Mouse (Mus musculus) heart, adult 18-20 months (tissue): Measurements from ENCODE around the gene Park7. TPM values are rescaled to one million over a fixed set of nuclear protein-coding genes. Genes with fewer than 3 reads are reported as not detected.
A peak's percentile ranks its signal among the peaks of the same experiment; 100 is the strongest.

ENCODE experiments used
- DNase-seq, 2 experiments: peaks; one replicate each; pipeline ENCODE4 v3.0.0; 2021 to 2022; ENCODE audit warnings: mixed read lengths in 1 of 2
- long read RNA-seq, 2 experiments: library from polyadenylated mRNA; stranded (forward); transcript quantifications; one replicate each; pipeline ENCODE4 v2.0.0; 2021
- total RNA-seq, 2 experiments: library from RNA; stranded (reverse); gene quantifications; 2 replicates each; pipeline ENCODE4 v1.2.3; 2021

Gene Park7
- 100 to 1,000 TPM; 270 to 278 TPM for total RNA-seq
- long read RNA-seq, experiment 1, transcript Park7-207 (3 exons, 472 nt): minor isoform, 5 of 497 reads
- long read RNA-seq, experiment 1, transcript Park7-201 (7 exons, 908 nt): major isoform, 326 of 497 reads
- long read RNA-seq, experiment 1, partial matches to known transcripts: 9 of 497 reads
- long read RNA-seq, experiment 1, other reads (novel, unspliced or antisense): 155 of 497 reads
- long read RNA-seq, experiment 2, transcript Park7-207 (3 exons, 472 nt): minor isoform, 5 of 325 reads
- long read RNA-seq, experiment 2, transcript Park7-201 (7 exons, 908 nt): major isoform, 192 of 325 reads
- long read RNA-seq, experiment 2, partial matches to known transcripts: 7 of 325 reads
- long read RNA-seq, experiment 2, other reads (novel, unspliced or antisense): 120 of 325 reads

GRCm38 (mm10) chr4:150914290-150914733 is at the start of gene Park7, which contains the start of gene Tnfrsf9:
TSS of gene Park7 (minus strand) at chr4:150914437.
TSS of gene Tnfrsf9 (plus strand) at chr4:150914562.
- DNase-seq: peak; percentile 96 to 99

GRCm38 (mm10) chr4:150963711-150964110 is 49.5 kb upstream of the Park7 start:
- DNase-seq: peak in 1 of 2 experiments; percentile 11

GRCm38 (mm10) chr4:150962231-150962630 is 48.0 kb upstream of the Park7 start:
- DNase-seq: peak; percentile 50 to 65

GRCm38 (mm10) chr4:150958536-150958935 is 44.3 kb upstream of the Park7 start:
- DNase-seq: no peak

GRCm38 (mm10) chr4:150957106-150957458 is 42.8 kb upstream of the Park7 start:
- DNase-seq: no peak

DNA sequence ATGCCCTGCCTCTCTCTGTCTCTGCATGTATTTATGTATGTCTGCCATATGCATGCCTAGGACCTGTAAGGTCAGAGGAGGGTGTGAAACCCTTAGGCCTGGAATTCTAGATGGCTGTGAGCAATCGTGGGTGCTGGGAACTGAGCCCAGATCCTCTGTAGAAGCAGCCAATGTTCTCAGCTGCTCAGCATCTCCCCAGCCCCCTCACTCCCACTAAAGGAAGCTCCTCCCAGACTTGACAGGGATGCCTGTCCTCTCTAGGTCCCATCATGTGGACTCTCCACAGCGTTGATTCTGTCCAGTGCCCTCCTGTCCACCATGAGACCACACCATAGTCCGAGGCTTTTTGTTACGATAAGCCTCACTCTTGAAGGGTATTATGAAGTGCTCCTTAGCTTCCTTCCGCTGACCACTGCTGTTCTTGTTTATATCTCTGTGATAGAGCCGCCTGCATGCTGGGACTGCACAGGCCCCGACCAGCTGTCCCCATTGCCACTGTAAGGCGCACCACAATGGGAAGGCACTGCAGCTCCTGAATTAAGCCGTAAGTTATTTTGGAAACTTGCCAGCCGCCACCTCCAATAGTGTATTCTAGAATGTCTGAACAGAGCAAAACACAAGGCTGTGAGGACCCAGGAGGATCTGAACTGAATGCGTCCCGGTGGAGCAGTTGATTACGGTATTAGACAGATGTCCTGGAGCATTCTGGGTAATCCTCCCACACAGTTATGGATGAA is 42.3 kb upstream of the Park7 start:
- no peak for DNase-seq

GRCm38 (mm10) chr4:150950972-150951371 is 36.7 kb upstream of the Park7 start:
- DNase-seq: no peak

DNA sequence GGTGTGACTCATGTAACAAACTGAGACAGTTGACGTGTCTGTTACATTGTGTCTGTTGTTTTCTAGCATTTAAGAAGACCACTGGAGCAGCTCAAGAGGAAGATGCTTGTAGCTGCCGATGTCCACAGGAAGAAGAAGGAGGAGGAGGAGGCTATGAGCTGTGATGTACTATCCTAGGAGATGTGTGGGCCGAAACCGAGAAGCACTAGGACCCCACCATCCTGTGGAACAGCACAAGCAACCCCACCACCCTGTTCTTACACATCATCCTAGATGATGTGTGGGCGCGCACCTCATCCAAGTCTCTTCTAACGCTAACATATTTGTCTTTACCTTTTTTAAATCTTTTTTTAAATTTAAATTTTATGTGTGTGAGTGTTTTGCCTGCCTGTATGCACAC is 30.5 kb upstream of the Park7 start:
- DNase-seq: no peak

DNA sequence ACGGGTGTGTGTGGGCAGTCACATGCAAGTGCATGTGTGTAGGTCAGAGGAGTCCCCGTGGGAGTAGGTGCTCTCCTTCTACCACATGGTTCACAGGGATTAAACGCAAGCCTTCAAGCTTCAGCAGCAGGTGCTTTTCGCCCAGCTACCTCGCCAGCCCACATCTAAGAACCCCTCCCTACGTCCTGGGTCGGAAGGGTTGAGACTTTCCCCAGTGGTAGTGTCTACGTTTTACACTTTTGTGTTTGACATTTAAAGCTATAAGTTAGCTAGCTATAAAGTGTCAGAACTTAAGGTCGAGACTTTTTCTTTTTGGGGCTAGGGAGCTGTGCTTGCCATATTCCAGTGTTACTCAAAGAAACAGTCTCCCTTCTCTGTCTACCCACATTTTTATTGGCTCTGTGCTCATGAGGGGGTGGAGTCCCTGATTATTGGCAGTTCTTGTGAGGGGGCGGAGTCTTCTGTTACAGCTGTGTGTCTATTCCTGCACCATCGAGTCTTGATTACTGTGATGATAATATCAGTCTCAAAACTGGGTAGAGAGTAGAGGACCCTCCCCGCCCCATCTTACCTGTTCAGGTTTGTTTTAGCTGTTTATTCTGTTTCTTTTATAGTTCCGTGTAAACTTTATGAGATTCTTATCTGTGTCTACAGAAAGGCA is 25.9 kb upstream of the Park7 start:
- DNase-seq: no peak

GRCm38 (mm10) chr4:150938063-150938452 is 23.8 kb upstream of the Park7 start:
- DNase-seq: no peak

DNA sequence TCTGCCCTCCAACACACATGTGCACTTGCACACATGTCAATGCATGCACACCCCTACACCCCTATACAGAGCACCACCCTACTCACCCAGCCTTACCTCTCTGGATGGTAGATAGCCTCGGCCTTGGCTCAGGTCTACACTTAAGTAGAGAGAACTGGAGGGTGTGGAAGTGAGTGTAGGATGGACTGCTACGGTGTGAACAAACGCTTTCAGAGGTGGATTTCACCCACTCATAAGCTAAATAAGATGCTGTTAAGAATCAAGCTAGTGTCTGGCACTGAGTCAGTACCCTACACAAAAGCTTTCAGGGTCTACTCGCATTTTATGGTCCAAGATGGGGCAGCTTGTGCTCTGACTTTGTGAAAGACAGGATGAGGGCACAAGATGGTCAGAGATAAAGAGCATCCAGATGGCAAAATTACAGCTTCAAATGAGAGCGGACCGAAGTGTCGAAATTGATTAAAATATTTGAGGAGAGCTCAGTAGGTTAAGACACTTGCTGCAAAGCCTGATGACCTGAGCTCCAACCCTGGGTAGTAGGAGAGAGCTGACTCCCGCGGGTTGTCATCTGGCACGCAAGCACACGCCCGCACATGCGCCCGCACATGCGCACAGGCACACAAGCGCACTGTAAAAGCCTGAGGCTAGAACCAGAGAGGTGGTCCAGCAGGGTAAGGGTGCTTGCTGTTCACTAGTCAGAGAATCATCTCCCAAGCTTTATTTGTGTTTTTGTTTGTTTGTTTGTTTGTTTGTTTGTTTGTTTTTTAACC is 23.2 kb upstream of the Park7 start:
- peak in 1 of 2 experiments; percentile 24 for DNase-seq

DNA sequence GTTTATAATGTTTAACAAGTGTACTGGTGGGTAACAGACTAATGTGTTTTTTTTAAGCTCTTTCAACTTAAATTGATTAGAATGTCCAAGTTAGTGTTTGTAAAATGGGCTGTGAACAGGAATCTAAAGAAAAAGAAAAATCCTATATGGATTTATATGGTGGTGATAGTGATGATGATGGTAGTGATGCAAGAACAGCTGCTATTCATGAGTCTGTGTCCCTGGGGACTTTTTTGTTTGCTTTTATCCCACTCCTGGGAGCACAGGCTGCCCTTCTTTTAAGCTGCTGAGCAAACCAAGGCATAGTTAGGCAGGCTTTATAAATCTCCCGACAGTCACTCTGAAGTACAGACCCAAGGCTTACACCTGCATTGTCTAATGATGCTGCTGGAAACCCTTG is 19.3 kb upstream of the Park7 start:
- no peak for DNase-seq

DNA sequence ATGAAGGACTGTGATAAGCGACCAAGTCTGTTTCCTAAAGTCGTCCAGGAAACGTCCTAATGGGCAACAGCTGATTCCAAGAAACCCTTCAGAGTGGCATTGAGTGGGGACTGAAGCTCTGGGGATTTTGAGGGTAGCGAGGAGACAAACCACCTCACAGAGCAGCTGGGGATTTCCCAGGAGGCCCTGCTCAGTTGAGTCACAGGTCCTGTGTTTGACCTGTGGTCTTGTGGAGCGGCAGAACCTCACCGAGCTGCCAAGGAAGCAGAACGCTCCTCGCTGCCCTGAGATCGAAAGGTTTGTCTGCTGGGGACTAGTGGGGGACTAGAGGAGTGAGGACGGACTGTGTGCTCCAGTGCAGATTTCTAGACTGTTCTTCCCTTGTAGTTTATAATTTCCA is 13.6 kb upstream of the Park7 start:
- DNase-seq: no peak

DNA sequence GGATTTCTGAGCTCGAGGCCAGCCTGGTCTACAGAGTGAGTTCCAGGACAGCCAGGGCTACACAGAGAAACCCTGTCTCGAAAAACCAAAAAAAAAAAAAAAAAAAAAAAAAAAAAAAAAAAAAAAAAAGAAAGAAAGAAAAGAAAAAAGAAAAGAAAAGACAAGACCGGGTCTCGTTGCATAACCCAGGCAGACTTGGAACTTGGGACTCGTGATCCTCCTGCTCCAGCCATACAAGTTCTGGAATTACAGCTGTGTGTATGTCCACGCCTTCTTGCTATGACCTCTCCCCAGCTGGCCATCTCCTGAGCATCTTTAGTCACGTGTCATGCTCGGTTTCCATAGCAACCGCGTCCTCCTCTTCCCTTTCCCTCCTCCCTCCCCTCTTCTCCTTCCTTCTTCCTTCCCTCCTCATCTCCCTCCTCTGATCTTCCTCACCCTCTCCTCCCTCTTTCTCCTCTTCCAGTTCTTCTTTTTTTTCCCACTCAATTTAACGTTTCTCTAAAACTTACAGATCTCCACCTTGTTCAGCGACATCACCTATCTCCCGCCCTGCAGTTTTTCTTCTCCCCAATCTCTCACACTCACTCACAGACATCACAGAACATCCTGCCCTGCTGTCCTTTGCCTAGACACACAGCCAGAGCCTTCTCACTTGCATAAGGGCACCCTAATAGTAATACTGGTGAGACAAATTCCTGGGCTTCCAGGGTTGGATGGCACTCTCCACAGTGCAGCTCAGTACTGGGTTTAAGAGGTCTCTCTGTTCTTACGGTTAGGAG is 12.9 kb upstream of the Park7 start:
- peak in 1 of 2 experiments; percentile 22 for DNase-seq

DNA sequence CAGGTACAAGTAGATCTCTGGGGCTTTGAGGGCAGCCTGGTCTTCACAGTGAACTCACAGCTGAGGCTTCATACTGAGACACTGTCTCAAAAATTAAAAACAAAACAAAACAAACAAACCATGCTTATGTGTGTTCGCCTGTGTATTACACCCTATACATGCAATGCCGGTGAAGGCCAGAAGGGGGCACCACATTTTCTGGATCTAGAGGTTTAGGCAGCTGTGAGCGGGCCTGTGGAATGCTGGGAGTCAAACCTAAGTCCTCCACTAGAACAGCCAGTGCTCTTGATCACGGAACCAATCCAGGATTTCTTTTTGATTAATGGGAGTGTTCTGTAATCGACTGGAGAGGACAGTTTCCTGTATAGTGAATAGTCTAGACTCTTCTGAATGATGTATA is 11.7 kb upstream of the Park7 start:
- no peak for DNase-seq

- no peak for DNase-seq
These were observed 10.7 kb upstream of the Park7 start for GRCm38 (mm10) chr4:150924936-150925335.

GRCm38 (mm10) chr4:150924308-150924707 is 10.1 kb upstream of the Park7 start:
- no peak for DNase-seq

DNA sequence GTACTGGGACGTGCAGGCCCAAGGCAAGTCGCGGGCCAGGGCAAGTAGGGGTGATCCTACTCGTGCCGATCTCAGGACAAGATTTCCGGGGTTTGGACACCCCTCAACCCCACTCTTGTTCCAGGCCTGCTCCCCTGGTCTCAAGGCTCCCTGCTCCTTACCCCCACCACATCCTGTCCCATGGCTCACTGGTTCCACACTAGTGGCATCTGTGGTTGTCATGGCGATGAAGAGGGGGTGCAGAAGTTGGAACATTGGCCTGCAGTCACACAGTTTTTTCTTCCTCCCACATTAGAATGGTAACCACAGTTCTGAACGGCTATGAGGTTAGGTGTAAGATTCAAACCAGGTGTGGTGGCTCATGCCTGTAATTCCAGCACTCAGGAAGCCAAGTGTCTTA is 7.0 kb upstream of the Park7 start:
- DNase-seq: no peak

DNA sequence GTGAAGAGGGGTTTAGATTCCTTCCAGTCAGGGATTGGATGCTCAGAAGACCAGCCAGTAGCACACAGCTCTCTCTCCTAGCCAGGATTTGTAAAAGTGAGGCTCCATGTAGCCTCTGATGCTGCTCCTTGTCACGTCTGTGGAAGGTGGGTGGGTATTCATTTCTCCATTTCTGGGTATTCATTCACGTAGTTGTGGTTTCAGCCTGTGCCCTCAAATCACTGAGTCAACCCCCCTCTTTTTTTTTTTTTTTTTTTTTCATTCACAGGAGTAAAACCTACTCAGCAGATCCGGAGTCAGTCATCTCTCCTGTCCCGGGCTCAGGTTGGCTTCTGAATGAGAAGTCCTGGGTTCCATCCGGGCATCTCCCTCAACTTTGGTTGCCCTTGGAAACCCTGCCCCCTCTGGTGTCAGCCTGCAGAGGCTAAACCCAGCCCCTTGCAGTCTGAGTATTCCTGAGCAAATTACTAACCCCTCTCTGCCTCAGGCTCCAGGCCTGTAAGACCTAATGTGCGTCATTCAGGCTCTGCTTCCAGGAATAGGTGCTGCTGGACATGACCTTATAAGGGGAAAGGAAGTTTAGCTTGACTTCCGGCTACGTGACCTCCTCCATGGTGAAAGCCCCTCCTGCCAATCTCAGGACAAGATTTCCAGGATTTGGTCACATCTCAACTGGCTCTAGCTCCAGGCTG is 3.2 kb upstream of the Park7 start:
- no peak for DNase-seq

GRCm38 (mm10) chr4:150915181-150915906 is 1.1 kb upstream of the Park7 start:
- no peak for DNase-seq
